Comparison of ENCODE assay signal across 8 mouse cellular contexts in genomic region chr8:9580192-9580591, GRCm38 (mm10).
DNase-seq lines count a peak whose midpoint lies in the region; ATAC-seq lines count a peak whose summit lies in the region.

No protein-coding gene starts in this region.

- WGBS in hindbrain, embryonic 11.5 days: 22% methylated on average over 3 of the region's 3 CpGs
- 22% methylated on average over 3 of the region's 3 CpGs for WGBS in hindbrain, embryonic 13.5 days

- H3K4me2 ChIP-seq in hindbrain, embryonic 11.5 days (replicated peaks; ENCODE audit: low read depth, low read length): no peak overlapping the region
- no peak overlapping the region for H3K4me2 ChIP-seq in hindbrain, embryonic 13.5 days

- intact Hi-C loops in left cerebral cortex, postnatal 14 days (cut with DNase I): no loop called here

- no peaks in the 10 kb centered on the region for H3K9me3 ChIP-seq in hindbrain, embryonic 11.5 days (ENCODE audit: control insufficient read depth, low read length)
- no peaks in the 10 kb centered on the region for H3K9me3 ChIP-seq in hindbrain, embryonic 13.5 days

- DNase-seq in hindbrain, embryonic 11.5 days (ENCODE audit: low spot score): peak; percentile 52
- DNase-seq in thymus, postnatal 0 days (ENCODE audit: low spot score): peak; percentile 5
- DNase-seq in thymus, adult 18-20 months: no peak
- DNase-seq in hindlimb bud, embryonic 11.5 days (ENCODE audit: extremely low spot score, low read depth, low spot score): peak; percentile 20
- DNase-seq in ovary, adult 18-20 months (ENCODE audit: low spot score): no peak
- no peak for DNase-seq in heart, adult 9 months (ENCODE audit: low spot score in 2 of 2)
- no peak for DNase-seq in left cerebral cortex, postnatal 14 days (ENCODE audit: low spot score in 2 of 2)

- no peak overlapping the region for H3K9ac ChIP-seq in hindbrain, embryonic 11.5 days (ENCODE audit: low read depth, low read length)
- H3K9ac ChIP-seq in hindbrain, embryonic 13.5 days: no peak overlapping the region

- H3K36me3 ChIP-seq in hindbrain, embryonic 11.5 days (ENCODE audit: control insufficient read depth, insufficient read depth, low read length): no peaks in the 10 kb centered on the region
- no peaks in the 10 kb centered on the region for H3K36me3 ChIP-seq in hindbrain, embryonic 13.5 days

- H3K4me1 ChIP-seq in hindbrain, embryonic 11.5 days (replicated peaks; ENCODE audit: control insufficient read depth, insufficient read depth, low read length): no peaks in the 10 kb centered on the region
- H3K4me1 ChIP-seq in hindbrain, embryonic 13.5 days (replicated peaks): no peaks in the 10 kb centered on the region

- no peaks in the 10 kb centered on the region for H3K27me3 ChIP-seq in hindbrain, embryonic 11.5 days (ENCODE audit: control insufficient read depth, insufficient read depth, low read length)
- no peaks in the 10 kb centered on the region for H3K27me3 ChIP-seq in hindbrain, embryonic 13.5 days

- no peak overlapping the region for H3K4me3 ChIP-seq in hindbrain, embryonic 11.5 days (ENCODE audit: low read depth, low read length)
- no peak overlapping the region for H3K4me3 ChIP-seq in hindbrain, embryonic 13.5 days

- ATAC-seq in hindbrain, embryonic 11.5 days (ENCODE audit: low FRiP score): no peak
- no peak for ATAC-seq in hindbrain, embryonic 13.5 days (ENCODE audit: low FRiP score)

- H3K27ac ChIP-seq in hindbrain, embryonic 11.5 days (ENCODE audit: low read depth, low read length): no peak overlapping the region
- H3K27ac ChIP-seq in hindbrain, embryonic 13.5 days: no peak overlapping the region

Comparison
In these comparisons a context has a peak if more than half of its experiments do, and no peak if none do; other contexts are left out.
1. DNase-seq: peak in hindbrain, embryonic 11.5 days (single experiment), thymus, postnatal 0 days (single experiment) and hindlimb bud, embryonic 11.5 days (single experiment); none in thymus, adult 18-20 months (0 of 2), ovary, adult 18-20 months (single experiment), heart, adult 9 months (0 of 2) and left cerebral cortex, postnatal 14 days (0 of 2).